Mouse (Mus musculus): ENCODE measurements at regions not wholly inside any gene's neighbourhood (a gene's known extent, or its start where the extent isn't known, plus 50 kb on each side); places are given as distances from the start of the nearest gene placed in this dataset.

GRCm38 (mm10) chr1:18531702-18532101, 266.8 kb upstream of the Defb41 start:
- no peak for TF ChIP-seq NRF1 (IDR thresholded peaks at IDR 0.05; ENCODE audit: insufficient read depth, low read depth, low read length, poor library complexity, severe bottlenecking)
- no peak for TF ChIP-seq ETS1 (IDR thresholded peaks at IDR 0.05; ENCODE audit: low read depth, low read length)
- no peak for TF ChIP-seq ZNF384 (IDR thresholded peaks at IDR 0.05; ENCODE audit: low read depth, low read length)
- TF ChIP-seq POLR2AphosphoS2 (IDR thresholded peaks at IDR 0.05; ENCODE audit: low read length): no peak
- TF ChIP-seq POLR2A (IDR thresholded peaks at IDR 0.05; ENCODE audit: control insufficient read depth in 1 of 2, insufficient read depth in 1 of 2, low read depth in 1 of 2, low read length in 2 of 2, poor library complexity in 1 of 2): no peak
- no peak for TF ChIP-seq MYC (IDR thresholded peaks at IDR 0.05; ENCODE audit: low read depth, low read length)
- no peak for TF ChIP-seq KAT2A (conservative IDR thresholded peaks at IDR 0.05; ENCODE audit: low read depth, low read length)
